Mouse (Mus musculus): Measurements from ENCODE around the gene Acvr1. TPM values are rescaled to one million over a fixed set of nuclear protein-coding genes. Genes with fewer than 3 reads are reported as not detected.

Gene Acvr1
- total and polyA plus RNA-seq, 2 experiments from 2014 or later = 4.1 to 10.0 TPM

GRCm38 (mm10) chr2:58589637-58590036, 22.7 kb upstream of the Acvr1 start:
- H3K4me2 ChIP-seq (ENCODE audit: low read depth, low read length, poor library complexity, severe bottlenecking) = no peak overlapping the region
- WGBS = 79% methylated on average over 4 of the region's 4 CpGs
- no peaks in the 10 kb centered on the region for H3K4me1 ChIP-seq (ENCODE audit: insufficient read depth, low read length)
- DNase-seq (ENCODE audit: low spot score) = no peak
- no peaks in the 10 kb centered on the region for H3K36me3 ChIP-seq (ENCODE audit: insufficient read depth, low read length)
- H3K27ac ChIP-seq (ENCODE audit: low read depth, low read length) = no peak overlapping the region
- TF ChIP-seq CTCF (IDR thresholded peaks at IDR 0.05) = no peak
- no peak overlapping the region for H3K9ac ChIP-seq (replicated peaks; ENCODE audit: low read length, poor library complexity, severe bottlenecking)
- ATAC-seq (ENCODE audit: low FRiP score) = no peak
- H3K4me3 ChIP-seq (ENCODE audit: low read depth, low read length) = no peak overlapping the region
- H3K9me3 ChIP-seq (ENCODE audit: low read length) = no peaks in the 10 kb centered on the region
- H3K27me3 ChIP-seq (ENCODE audit: insufficient read depth, low read length) = no peaks in the 10 kb centered on the region

GRCm38 (mm10) chr2:58586311-58586710, 19.4 kb upstream of the Acvr1 start:
- Histone ChIP-seq H3K4me3 (ENCODE audit: low read depth, low read length) (no peak overlapping the region), H3K4me1 (ENCODE audit: insufficient read depth, low read length) (no peaks in the 10 kb centered on the region), H3K27ac (ENCODE audit: low read depth, low read length) (no peak overlapping the region), H3K9ac (replicated peaks; ENCODE audit: low read length, poor library complexity, severe bottlenecking) (no peak overlapping the region), H3K36me3 (ENCODE audit: insufficient read depth, low read length) (no peaks in the 10 kb centered on the region), H3K27me3 (ENCODE audit: insufficient read depth, low read length) (no peaks in the 10 kb centered on the region), H3K4me2 (ENCODE audit: low read depth, low read length, poor library complexity, severe bottlenecking) (no peak overlapping the region), H3K9me3 (ENCODE audit: low read length) (no peaks in the 10 kb centered on the region)
- DNase-seq (ENCODE audit: low spot score) (no peak), ATAC-seq (ENCODE audit: low FRiP score) (no peak)
- 69% methylated on average over 10 of the region's 10 CpGs for WGBS
- TF ChIP-seq CTCF (IDR thresholded peaks at IDR 0.05) = no peak

- 0 out of 2 replicates have a peak, but pooled peaks cover under 1% of the 10 kb centered on the region for H3K4me1 ChIP-seq (ENCODE audit: insufficient read depth, low read length)
- H3K4me3 ChIP-seq (ENCODE audit: low read depth, low read length) = no peak overlapping the region
- H3K36me3 ChIP-seq (ENCODE audit: insufficient read depth, low read length) = no peaks in the 10 kb centered on the region
- no peak for DNase-seq (ENCODE audit: low spot score)
- no peak for ATAC-seq (ENCODE audit: low FRiP score)
- H3K9me3 ChIP-seq (ENCODE audit: low read length) = no peaks in the 10 kb centered on the region
- no peak overlapping the region for H3K9ac ChIP-seq (replicated peaks; ENCODE audit: low read length, poor library complexity, severe bottlenecking)
- WGBS = 87% methylated on average over 2 of the region's 2 CpGs
- no peaks in the 10 kb centered on the region for H3K27me3 ChIP-seq (ENCODE audit: insufficient read depth, low read length)
- H3K27ac ChIP-seq (ENCODE audit: low read depth, low read length) = no peak overlapping the region
- TF ChIP-seq CTCF (IDR thresholded peaks at IDR 0.05) = no peak
- H3K4me2 ChIP-seq (ENCODE audit: low read depth, low read length, poor library complexity, severe bottlenecking) = no peak overlapping the region
Measured at GRCm38 (mm10) chr2:58574167-58574566, 7.2 kb upstream of the Acvr1 start.

GRCm38 (mm10) chr2:58568841-58569645, 2.1 kb upstream of the Acvr1 start:
- TF ChIP-seq CTCF (IDR thresholded peaks at IDR 0.05) = no peak
- no peaks in the 10 kb centered on the region for H3K9me3 ChIP-seq (ENCODE audit: low read length)
- H3K4me1 ChIP-seq (ENCODE audit: insufficient read depth, low read length) = peaks cover 13% of the 10 kb centered on the region
- 50% methylated on average over 4 of the region's 4 CpGs for WGBS
- ATAC-seq (ENCODE audit: low FRiP score) (no peak), DNase-seq (ENCODE audit: low spot score) (no peak)
- peak overlapping the region; percentile 69 for H3K4me2 ChIP-seq (ENCODE audit: low read depth, low read length, poor library complexity, severe bottlenecking)
- H3K9ac ChIP-seq (replicated peaks; ENCODE audit: low read length, poor library complexity, severe bottlenecking) = peak overlapping the region; percentile 91
- peak overlapping the region; percentile 89 for H3K4me3 ChIP-seq (ENCODE audit: low read depth, low read length)
- H3K36me3 ChIP-seq (ENCODE audit: insufficient read depth, low read length) = no peaks in the 10 kb centered on the region
- H3K27me3 ChIP-seq (ENCODE audit: insufficient read depth, low read length) = no peaks in the 10 kb centered on the region
- peak overlapping the region; percentile 98 for H3K27ac ChIP-seq (ENCODE audit: low read depth, low read length)

- DNase-seq (ENCODE audit: low spot score) (peak; percentile 10), ATAC-seq (ENCODE audit: low FRiP score) (no peak)
- peak overlapping the region; percentile 89 for H3K4me3 ChIP-seq (ENCODE audit: low read depth, low read length)
- TF ChIP-seq CTCF (IDR thresholded peaks at IDR 0.05) = no peak
- peak overlapping the region; percentile 91 for H3K9ac ChIP-seq (replicated peaks; ENCODE audit: low read length, poor library complexity, severe bottlenecking)
- WGBS = 3% methylated on average over 12 of the region's 12 CpGs
- peak overlapping the region; percentile 69 for H3K4me2 ChIP-seq (ENCODE audit: low read depth, low read length, poor library complexity, severe bottlenecking)
- peak overlapping the region; percentile 98 for H3K27ac ChIP-seq (ENCODE audit: low read depth, low read length)
- H3K9me3 ChIP-seq (ENCODE audit: low read length) = no peaks in the 10 kb centered on the region
- no peaks in the 10 kb centered on the region for H3K36me3 ChIP-seq (ENCODE audit: insufficient read depth, low read length)
- H3K27me3 ChIP-seq (ENCODE audit: insufficient read depth, low read length) = no peaks in the 10 kb centered on the region
- H3K4me1 ChIP-seq (ENCODE audit: insufficient read depth, low read length) = peaks cover 13% of the 10 kb centered on the region
Measured at GRCm38 (mm10) chr2:58567866-58568719, 1.1 kb upstream of the Acvr1 start.

Measured in midbrain, postnatal 0 days (tissue).